In the genomic region with DNA sequence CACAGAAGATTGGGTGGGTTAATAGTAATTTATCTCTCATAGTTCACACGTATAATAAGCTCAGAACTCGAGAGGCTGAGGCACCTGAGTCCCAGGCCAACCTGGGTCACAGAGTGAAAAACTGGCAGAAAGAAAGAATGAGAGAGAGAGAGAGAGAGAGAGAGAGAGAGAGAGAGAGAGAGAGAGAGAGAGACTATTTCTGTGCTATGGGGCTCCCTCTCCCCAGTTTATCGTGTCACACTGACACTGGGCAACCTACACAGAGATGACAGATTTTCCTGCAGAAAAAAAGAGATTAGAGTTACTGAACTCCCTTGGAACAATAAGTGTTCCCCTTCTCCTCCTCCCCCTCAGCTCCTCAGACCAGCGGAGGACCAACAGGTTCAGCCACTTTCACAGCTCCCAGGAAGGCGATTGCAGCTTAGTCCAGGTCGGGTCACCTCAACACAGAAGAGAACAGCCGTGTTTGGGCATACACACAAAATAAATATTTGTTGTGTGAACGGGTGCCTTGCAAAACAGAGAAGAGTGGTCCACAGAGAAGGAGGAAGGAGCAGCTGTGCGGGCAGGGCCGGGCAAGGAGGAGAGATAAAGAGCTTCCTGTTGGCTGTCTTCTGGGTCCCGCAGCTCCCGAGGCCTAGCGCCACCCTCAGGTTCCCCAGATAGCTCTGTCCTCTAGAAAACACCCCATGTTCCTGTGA, we compare ENCODE assay signal across 8 mouse cellular contexts. TPM values are rescaled to one million over a fixed set of nuclear protein-coding genes. Genes with fewer than 3 reads are reported as not detected.
A peak's percentile ranks its signal among the peaks of the same experiment; 100 is the strongest.
DNase-seq lines count a peak whose midpoint lies in the region; ATAC-seq and TF ChIP-seq lines count a peak whose summit lies in the region.

No protein-coding gene starts in this region.

- H3K27ac ChIP-seq in heart, embryonic 11.5 days (ENCODE audit: low read depth, low read length) = no peak overlapping the region
- H3K27ac ChIP-seq in kidney, postnatal 0 days = peak overlapping the region; percentile 25; the same call in 1 of the 2 replicates

- H3K4me2 ChIP-seq in heart, embryonic 11.5 days = peak overlapping the region; percentile 48
- peak overlapping the region; percentile 37; the same call in 1 of the 2 replicates for H3K4me2 ChIP-seq in kidney, postnatal 0 days (ENCODE audit: low read length)

- no peaks in the 10 kb centered on the region for H3K9me3 ChIP-seq in heart, embryonic 11.5 days (replicated peaks; ENCODE audit: control insufficient read depth, low read length)
- no peaks in the 10 kb centered on the region for H3K9me3 ChIP-seq in kidney, postnatal 0 days (replicated peaks; ENCODE audit: low read length)
- peaks cover 3% of the 10 kb centered on the region; the same call in 1 of the 2 replicates for H3K9me3 ChIP-seq in megakaryocyte, embryonic 14.5 days

- peaks cover 8% of the 10 kb centered on the region; the same call in 1 of the 2 replicates for H3K27me3 ChIP-seq in heart, embryonic 11.5 days (ENCODE audit: control insufficient read depth, insufficient read depth, low read length)
- no peaks in the 10 kb centered on the region for H3K27me3 ChIP-seq in kidney, postnatal 0 days (ENCODE audit: insufficient read depth, low read length)
- H3K27me3 ChIP-seq in megakaryocyte, embryonic 14.5 days (replicated peaks) = peaks cover 52% of the 10 kb centered on the region

- 8% methylated on average over 13 of the region's 13 CpGs for WGBS in heart, embryonic 11.5 days (ENCODE audit: insufficient replicate concordance)
- WGBS in kidney, postnatal 0 days = 6% methylated on average over 13 of the region's 13 CpGs

- H3K36me3 ChIP-seq in heart, embryonic 11.5 days (ENCODE audit: control insufficient read depth, insufficient read depth, low read length) = no peaks in the 10 kb centered on the region
- no peaks in the 10 kb centered on the region for H3K36me3 ChIP-seq in kidney, postnatal 0 days (ENCODE audit: insufficient read depth, low read length)
- H3K36me3 ChIP-seq in megakaryocyte, embryonic 14.5 days (replicated peaks; ENCODE audit: low read length) = no peaks in the 10 kb centered on the region

- peak; percentile 58 for TF ChIP-seq CTCF in kidney, postnatal 0 days (IDR thresholded peaks at IDR 0.05; ENCODE audit: low read depth)

- ATAC-seq in heart, embryonic 11.5 days (replicated peaks; ENCODE audit: insufficient number of reproducible peaks, low FRiP score, low TSS enrichment) = no peak; the same call in 1 of the 2 replicates
- peak; percentile 97 for ATAC-seq in granulocyte monocyte progenitor cell, adult 5-6 weeks (replicated peaks; ENCODE audit: poor library complexity, severe bottlenecking)
- no peak; the same call in 1 of the 2 replicates for ATAC-seq in kidney, postnatal 0 days (replicated peaks; ENCODE audit: low FRiP score, low read depth)

- 0 out of 2 replicates have a peak overlapping the region, but pooled peaks have one; percentile 1 for H3K4me3 ChIP-seq in heart, embryonic 11.5 days (ENCODE audit: low read depth, low read length)
- H3K4me3 ChIP-seq in kidney, postnatal 0 days (replicated peaks; ENCODE audit: low read depth, low read length) = no peak overlapping the region
- peak overlapping the region; percentile 86 for H3K4me3 ChIP-seq in megakaryocyte, embryonic 14.5 days (replicated peaks)

- H3K4me1 ChIP-seq in heart, embryonic 11.5 days (ENCODE audit: control insufficient read depth, insufficient read depth, low read length) = no peaks in the 10 kb centered on the region
- no peaks in the 10 kb centered on the region for H3K4me1 ChIP-seq in kidney, postnatal 0 days (replicated peaks; ENCODE audit: insufficient read depth, low read length)
- H3K4me1 ChIP-seq in megakaryocyte, embryonic 14.5 days = peaks cover 24% of the 10 kb centered on the region

- DNase-seq in heart, adult 11 months = no peak
- peak; percentile 36 for DNase-seq in ZHBTc4 (ENCODE audit: low read depth, low spot score)
- DNase-seq in kidney, postnatal 0 days (ENCODE audit: low spot score) = peak; percentile 65
- DNase-seq in spleen, postnatal 10 days (ENCODE audit: low spot score in 2 of 2) = peak; percentile 33 to 75
- DNase-seq in layer of hippocampus, adult 9-10 months (ENCODE audit: low spot score) = no peak

- no peak overlapping the region for H3K9ac ChIP-seq in heart, embryonic 11.5 days (ENCODE audit: low read depth, low read length)
- H3K9ac ChIP-seq in kidney, postnatal 0 days (ENCODE audit: low read depth, low read length) = no peak overlapping the region

RNA-seq across cellular contexts. Expression of gene Bmp8b, which starts 33.5 kb away (rescaled TPM):
- polyA plus RNA-seq in heart, embryonic 11.5 days (2014; fragmentation: Nextera tagmentation; extraction: Ambion mirVana) = not detected in 2 replicates
- not detected in 2 replicates for total RNA-seq in granulocyte monocyte progenitor cell, adult 5-6 weeks (2014; fragmentation: Nextera tagmentation)
- total RNA-seq in granulocyte monocyte progenitor cell, adult 5-6 weeks (2017) = 0.09 TPM in 1 of 2 replicates, not detected in the other
- polyA plus RNA-seq in kidney, postnatal 0 days (2015; fragmentation: Nextera tagmentation; extraction: Ambion mirVana) = 0.34 and 0.38 TPM in 2 replicates
- not detected in 2 replicates for polyA plus RNA-seq in megakaryocyte, embryonic 14.5 days (2012; ENCODE audit: insufficient read depth, low replicate concordance)

RNA-seq across cellular contexts. Expression of gene Oxct2b, which starts 44.6 kb away (rescaled TPM):
- polyA plus RNA-seq in heart, embryonic 11.5 days (2014; fragmentation: Nextera tagmentation; extraction: Ambion mirVana) = not detected in 2 replicates
- 1.7 TPM in 1 of 2 replicates, not detected in the other for total RNA-seq in granulocyte monocyte progenitor cell, adult 5-6 weeks (2014; fragmentation: Nextera tagmentation)
- not detected in 2 replicates for total RNA-seq in granulocyte monocyte progenitor cell, adult 5-6 weeks (2017)
- polyA plus RNA-seq in kidney, postnatal 0 days (2015; fragmentation: Nextera tagmentation; extraction: Ambion mirVana) = 0.17 and 0.20 TPM in 2 replicates
- polyA plus RNA-seq in megakaryocyte, embryonic 14.5 days (2012; ENCODE audit: insufficient read depth, low replicate concordance) = 3.0 TPM in 1 of 2 replicates, not detected in the other

RNA-seq across cellular contexts. Expression of gene Trit1, which starts 55.0 kb away (rescaled TPM):
- 13.6 and 14.4 TPM in 2 replicates for polyA plus RNA-seq in heart, embryonic 11.5 days (2014; fragmentation: Nextera tagmentation; extraction: Ambion mirVana)
- 10.8 and 21.5 TPM in 2 replicates for total RNA-seq in granulocyte monocyte progenitor cell, adult 5-6 weeks (2014; fragmentation: Nextera tagmentation)
- total RNA-seq in granulocyte monocyte progenitor cell, adult 5-6 weeks (2017) = 20.4 and 20.7 TPM in 2 replicates
- polyA plus RNA-seq in kidney, postnatal 0 days (2015; fragmentation: Nextera tagmentation; extraction: Ambion mirVana) = 15.7 and 17.1 TPM in 2 replicates
- 0.85 and 3.7 TPM in 2 replicates for polyA plus RNA-seq in megakaryocyte, embryonic 14.5 days (2012; ENCODE audit: insufficient read depth, low replicate concordance)

Comparison
In these comparisons a context has a peak if more than half of its experiments do, and no peak if none do; other contexts are left out.
1. DNase-seq: peak in ZHBTc4 (single experiment), kidney, postnatal 0 days (single experiment) and spleen, postnatal 10 days (2 of 2); none in heart, adult 11 months (single experiment) and layer of hippocampus, adult 9-10 months (single experiment).